Mouse (Mus musculus) ES-E14 (cell line): Measurements from ENCODE around the gene Ap5z1.

Experiments used
- CHD2 ChIP-seq: IDR thresholded peaks from 2 replicates; pipeline ENCODE4 v1.6.1; 2014; ENCODE audit warnings: mild to moderate bottlenecking, low read depth, low read length, inconsistent platforms
- HCFC1 ChIP-seq: IDR thresholded peaks from 2 replicates; pipeline ENCODE4 v1.6.1; 2012; ENCODE audit warnings: low read length, inconsistent platforms, borderline replicate concordance; ENCODE audit not compliant: insufficient read depth
- MAFK ChIP-seq: IDR thresholded peaks from 2 replicates; pipeline ENCODE4 v1.6.1; 2014; ENCODE audit warnings: mild to moderate bottlenecking, low read depth, low read length, inconsistent platforms; ENCODE audit not compliant: insufficient read depth
- ZC3H11A ChIP-seq: IDR thresholded peaks from 2 replicates; pipeline ENCODE4 v1.6.1; 2012; ENCODE audit warnings: low read depth, mild to moderate bottlenecking, inconsistent platforms, low read length, borderline replicate concordance
- ZNF384 ChIP-seq: IDR thresholded peaks from 2 replicates; pipeline ENCODE4 v1.6.1; 2012; ENCODE audit warnings: low read depth, low read length, inconsistent platforms

GRCm38 (mm10) chr5:142420317-142420716 lies 43.4 kb upstream of the Ap5z1 start:
- no peak for TF ChIP-seq ZNF384
- TF ChIP-seq ZC3H11A, result no peak
- no peak for TF ChIP-seq CHD2
- no peak for TF ChIP-seq HCFC1
- TF ChIP-seq MAFK, result no peak
